Mouse (Mus musculus): ENCODE measurements around the gene Kpna3. TPM values are rescaled to one million over a fixed set of nuclear protein-coding genes. Genes with fewer than 3 reads are reported as not detected.
"Not testable (repeated sequence)": the region's sequence is repeated elsewhere in the genome, so short reads cannot be mapped to it uniquely, and the experiment has no call there.

Kpna3 gene
- polyA plus RNA-seq, 1 experiment from 2014 or later = 42.4 TPM

DNA sequence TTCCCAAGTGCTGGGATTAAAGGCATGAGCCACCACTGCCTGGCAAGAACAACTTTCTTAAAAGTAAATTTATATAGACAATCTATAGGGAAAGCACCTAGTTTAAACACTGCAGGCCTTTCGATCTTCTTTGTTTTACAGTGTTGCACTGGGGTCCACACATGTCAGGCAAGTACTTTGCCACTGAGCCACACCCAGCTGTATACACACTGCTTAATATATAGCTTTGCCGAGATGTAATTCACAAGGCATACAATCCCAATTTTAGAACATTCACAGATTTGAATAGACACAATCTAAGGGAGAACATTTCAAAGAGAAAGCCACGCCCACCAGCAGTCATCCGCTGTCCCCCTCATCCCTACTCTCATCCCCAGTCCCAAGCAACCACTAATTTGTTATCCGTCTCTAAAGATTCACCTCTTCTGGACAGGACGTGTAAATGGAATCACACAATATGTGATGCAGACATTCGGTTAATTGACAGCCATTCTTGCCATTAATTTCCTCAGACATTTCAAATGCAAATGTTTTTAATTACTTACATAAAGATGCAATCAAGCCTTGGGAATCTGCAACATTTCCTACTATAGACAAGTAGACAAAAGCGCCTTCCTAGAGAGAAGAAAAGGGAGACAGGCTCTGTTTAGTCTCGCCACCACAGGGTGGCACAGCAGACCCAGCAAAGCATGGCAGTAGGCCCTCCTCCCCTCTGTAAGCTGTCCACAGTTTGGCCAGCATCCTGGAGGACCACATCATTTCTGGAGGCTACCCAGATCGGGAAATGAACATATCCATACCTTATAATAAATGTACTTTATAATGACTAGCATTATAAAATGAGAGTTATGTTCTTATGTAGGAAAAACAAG, 92.6 kb downstream of the Kpna3 start:
- 79% methylated on average over 10 of the region's 10 CpGs for WGBS

DNA sequence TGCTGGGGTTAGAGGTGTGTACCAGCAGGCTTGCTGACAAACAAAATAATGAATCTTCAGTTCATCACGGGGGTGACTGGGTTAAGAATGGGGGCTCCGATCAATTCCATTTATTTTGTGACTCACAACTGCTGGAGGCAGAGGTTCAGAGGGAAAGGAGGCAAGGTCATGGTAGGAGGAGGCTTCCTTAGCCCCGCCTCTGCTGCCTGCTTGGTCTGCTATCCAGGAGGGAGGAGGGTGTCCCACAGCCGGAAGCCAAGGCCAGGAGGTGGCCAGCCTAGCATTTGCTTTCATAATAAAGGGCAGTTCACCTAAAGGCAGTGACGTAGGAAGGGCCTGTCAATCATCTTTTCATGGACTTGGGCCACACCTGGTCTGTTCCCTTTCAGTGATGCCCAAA, 95.1 kb downstream of the Kpna3 start:
- Histone ChIP-seq H3K36me3 (no peaks in the 10 kb centered on the region), H3K4me2 (no peak overlapping the region), H3K27ac (no peak overlapping the region), H3K4me1 (no peaks in the 10 kb centered on the region), H3K27me3 (no peaks in the 10 kb centered on the region), H3K4me3 (no peak overlapping the region), H3K9ac (no peak overlapping the region), H3K9me3 (no peaks in the 10 kb centered on the region)
- no peak for ATAC-seq (ENCODE audit: borderline replicate concordance, extremely low read depth, low FRiP score, low TSS enrichment)
- WGBS = 66% methylated on average over 5 of the region's 5 CpGs

More for the DNA sequence above, 92.6 kb downstream of the Kpna3 start:
- H3K27ac ChIP-seq = no peak overlapping the region
- no peak overlapping the region for H3K4me2 ChIP-seq
- H3K27me3 ChIP-seq = no peaks in the 10 kb centered on the region
- 0 out of 2 replicates have a peak, but pooled peaks cover 4% of the 10 kb centered on the region for H3K4me1 ChIP-seq
- H3K36me3 ChIP-seq = no peaks in the 10 kb centered on the region
- no peak overlapping the region for H3K4me3 ChIP-seq
- no peak overlapping the region for H3K9ac ChIP-seq
- no peak for ATAC-seq (ENCODE audit: borderline replicate concordance, extremely low read depth, low FRiP score, low TSS enrichment)
- H3K9me3 ChIP-seq = no peaks in the 10 kb centered on the region

DNA sequence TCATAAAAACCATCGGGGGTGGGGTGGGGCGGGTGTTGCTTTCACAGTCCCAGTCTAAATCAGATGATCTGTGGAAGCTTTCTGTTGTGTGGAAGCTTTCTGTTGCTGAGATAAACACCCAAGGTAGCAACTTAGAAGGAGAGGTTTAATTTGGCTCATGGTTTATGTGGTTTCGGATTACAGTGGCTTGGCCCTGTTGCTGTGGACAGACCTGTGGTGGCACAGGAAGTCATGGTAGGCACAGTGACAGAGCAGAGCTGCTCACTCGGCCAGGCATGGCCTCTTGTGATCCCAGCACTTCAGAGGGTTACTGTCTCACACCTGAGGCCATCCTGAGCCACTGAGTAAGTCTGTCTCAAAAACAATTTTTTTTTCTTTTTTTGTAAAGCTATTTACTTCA, 100.3 kb downstream of the Kpna3 start:
- Histone ChIP-seq H3K9ac (no peak overlapping the region), H3K9me3 (no peaks in the 10 kb centered on the region), H3K36me3 (no peaks in the 10 kb centered on the region), H3K27me3 (no peaks in the 10 kb centered on the region), H3K4me2 (no peak overlapping the region), H3K4me1 (no peaks in the 10 kb centered on the region), H3K27ac (no peak overlapping the region), H3K4me3 (no peak overlapping the region)
- no peak for ATAC-seq (ENCODE audit: borderline replicate concordance, extremely low read depth, low FRiP score, low TSS enrichment)
- WGBS = 75% methylated on average over 4 of the region's 4 CpGs

DNA sequence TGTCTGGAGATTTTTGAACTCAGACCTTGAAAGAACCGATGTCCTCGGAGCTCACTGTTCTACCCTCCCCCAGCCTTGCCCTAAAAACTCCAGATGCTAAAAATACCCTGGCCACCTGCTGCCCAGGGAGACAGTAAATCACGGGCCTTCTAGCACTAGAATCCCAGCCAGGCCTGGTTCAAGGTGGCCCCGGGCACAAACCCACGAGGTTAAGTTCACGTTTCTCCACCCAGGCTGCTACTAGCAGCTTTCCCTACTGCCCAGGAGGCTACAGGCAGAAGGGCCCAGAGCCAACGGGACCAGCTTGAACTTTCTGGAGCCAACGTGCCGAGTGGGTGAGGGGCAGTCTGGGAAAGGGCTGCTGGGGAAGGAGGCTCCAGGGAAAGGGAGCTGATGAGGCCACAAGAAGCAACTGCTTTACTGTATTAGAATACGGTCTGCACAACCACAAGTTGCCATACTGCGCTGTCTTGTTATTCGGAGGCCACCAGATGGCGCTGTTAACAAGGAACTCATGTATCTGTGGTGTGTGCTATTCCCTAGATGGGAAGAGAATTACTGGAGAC, 108.6 kb downstream of the Kpna3 start:
- peaks cover 7% of the 10 kb centered on the region; the same call in 1 of the 2 replicates for H3K4me1 ChIP-seq
- WGBS = 23% methylated on average over 13 of the region's 13 CpGs
- H3K27ac ChIP-seq = no peak overlapping the region
- H3K36me3 ChIP-seq = no peaks in the 10 kb centered on the region
- peak; percentile 64 for ATAC-seq (ENCODE audit: borderline replicate concordance, extremely low read depth, low FRiP score, low TSS enrichment)
- H3K9ac ChIP-seq = no peak overlapping the region
- H3K4me3 ChIP-seq = no peak overlapping the region
- H3K4me2 ChIP-seq = peak overlapping the region; percentile 11; the same call in 1 of the 2 replicates
- H3K27me3 ChIP-seq = no peaks in the 10 kb centered on the region
- no peaks in the 10 kb centered on the region for H3K9me3 ChIP-seq

DNA sequence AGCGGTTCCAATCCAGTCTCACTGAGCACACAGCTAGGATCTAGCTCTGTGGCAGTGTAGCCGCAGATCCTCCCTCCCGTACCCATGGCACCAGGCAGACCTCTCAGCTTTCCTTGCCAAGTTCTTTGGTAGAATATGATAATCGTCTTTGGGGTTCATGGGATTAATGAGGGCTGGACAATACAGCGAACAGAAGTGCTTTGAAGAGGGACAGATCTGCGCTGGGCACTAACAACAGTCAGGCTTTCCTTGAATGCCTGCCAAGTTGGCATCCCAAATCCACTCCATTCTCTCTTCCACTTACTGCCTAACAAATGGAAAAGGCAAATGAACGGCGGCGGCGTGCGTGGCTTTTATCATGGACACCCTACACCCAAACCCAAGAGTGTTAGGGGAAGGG, 109.1 kb downstream of the Kpna3 start:
- WGBS = 80% methylated on average over 11 of the region's 11 CpGs
- H3K36me3 ChIP-seq = no peaks in the 10 kb centered on the region
- no peak overlapping the region for H3K27ac ChIP-seq
- H3K27me3 ChIP-seq = no peaks in the 10 kb centered on the region
- no peak overlapping the region for H3K9ac ChIP-seq
- H3K4me1 ChIP-seq = peaks cover 7% of the 10 kb centered on the region; the same call in 1 of the 2 replicates
- no peak for ATAC-seq (ENCODE audit: borderline replicate concordance, extremely low read depth, low FRiP score, low TSS enrichment)
- no peak overlapping the region for H3K4me3 ChIP-seq
- H3K4me2 ChIP-seq = no peak overlapping the region
- no peaks in the 10 kb centered on the region for H3K9me3 ChIP-seq

DNA sequence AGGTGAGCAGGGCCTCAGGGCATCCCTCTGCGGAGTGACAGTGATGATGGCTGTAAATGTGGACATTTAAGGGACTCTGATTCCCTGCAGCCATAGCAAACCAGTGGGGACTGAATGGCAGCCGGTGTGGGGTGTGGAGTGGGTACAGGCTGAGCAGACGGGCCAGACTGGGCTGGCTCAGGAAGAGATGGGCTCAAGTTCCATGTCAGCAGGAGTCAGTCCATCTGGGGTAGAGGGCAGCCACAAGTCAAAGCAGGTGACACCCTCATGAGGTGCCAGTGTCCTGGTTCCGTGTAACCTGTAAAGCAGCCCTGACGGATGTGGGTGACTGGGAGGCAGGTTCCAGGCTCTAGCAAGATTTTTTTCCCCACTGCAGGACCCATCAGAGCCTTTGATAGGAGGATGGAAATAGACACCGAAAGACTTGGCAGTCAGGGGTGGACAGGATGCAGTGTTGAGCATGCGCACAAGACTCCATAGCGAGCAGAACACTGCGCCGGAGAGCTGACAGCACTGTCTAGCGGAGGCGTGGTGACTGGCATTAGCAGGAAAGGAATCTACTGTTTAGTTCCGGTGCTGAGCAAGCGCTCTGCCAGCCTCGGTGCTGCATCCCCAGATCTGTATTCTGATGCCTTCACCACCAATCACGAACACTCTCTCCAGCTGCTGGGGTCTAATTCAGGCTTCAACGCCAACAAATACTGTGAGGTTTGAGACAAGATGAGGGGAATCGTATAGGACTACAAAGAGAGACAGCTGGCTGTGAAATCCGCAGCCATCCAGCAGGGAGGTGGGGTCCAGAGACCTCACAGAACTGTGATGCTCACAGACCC, 111.8 kb downstream of the Kpna3 start:
- Histone ChIP-seq H3K4me2 (peak overlapping the region; percentile 47), H3K9me3 (no peaks in the 10 kb centered on the region), H3K27me3 (no peaks in the 10 kb centered on the region), H3K4me1 (peaks cover 7% of the 10 kb centered on the region; the same call in 1 of the 2 replicates), H3K4me3 (peak overlapping the region; percentile 17), H3K27ac (no peak overlapping the region), H3K9ac (0 out of 2 replicates have a peak overlapping the region, but pooled peaks have one; percentile 1), H3K36me3 (no peaks in the 10 kb centered on the region)
- peak; percentile 53 for ATAC-seq (ENCODE audit: borderline replicate concordance, extremely low read depth, low FRiP score, low TSS enrichment)
- 34% methylated on average over 19 of the region's 19 CpGs for WGBS

DNA sequence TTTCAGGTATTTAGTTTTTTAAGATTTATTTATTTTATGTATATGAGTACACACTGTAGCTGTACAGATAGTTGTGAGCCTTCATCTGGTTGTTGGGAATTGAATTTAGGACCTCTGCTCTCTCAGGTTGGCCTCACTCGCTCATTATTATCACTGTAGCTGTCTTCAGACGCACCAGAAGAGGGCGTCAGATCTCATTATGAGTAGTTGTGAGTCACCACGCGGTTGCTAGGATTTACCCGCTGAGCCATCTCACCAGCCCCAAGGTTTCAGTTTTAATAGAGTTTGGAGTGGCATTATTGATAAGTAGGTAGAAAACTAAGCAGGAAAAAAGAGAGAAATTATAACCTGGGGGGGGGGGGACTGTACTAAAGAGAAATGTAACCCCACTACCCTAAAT, 112.7 kb downstream of the Kpna3 start:
- H3K9ac ChIP-seq; H3K27me3 ChIP-seq; H3K4me2 ChIP-seq; H3K27ac ChIP-seq; ATAC-seq (ENCODE audit: borderline replicate concordance, extremely low read depth, low FRiP score, low TSS enrichment); H3K9me3 ChIP-seq; H3K4me1 ChIP-seq; H3K4me3 ChIP-seq; H3K36me3 ChIP-seq: not testable (repeated sequence)
- WGBS = 23% methylated on average over 6 of the region's 6 CpGs

DNA sequence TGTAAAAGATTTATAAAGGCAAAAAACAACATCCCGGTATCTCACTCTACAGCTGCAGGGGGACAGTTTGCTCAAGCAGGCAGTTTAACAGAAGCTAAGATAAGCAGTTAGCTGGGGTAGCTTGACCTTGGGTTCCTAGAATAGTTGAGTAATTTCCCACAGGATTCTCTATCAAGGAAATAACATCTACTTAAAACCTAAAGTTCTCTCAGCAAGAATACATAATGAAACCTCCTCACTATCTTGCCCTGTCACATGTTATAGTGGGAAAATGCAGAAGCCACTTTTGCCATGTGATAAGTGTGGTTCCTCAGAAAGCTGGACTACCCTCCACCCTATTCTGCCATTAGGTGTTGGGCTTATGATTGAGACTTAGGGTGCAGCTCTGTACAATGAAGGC, 116.9 kb downstream of the Kpna3 start:
- no peaks in the 10 kb centered on the region for H3K36me3 ChIP-seq
- H3K4me1 ChIP-seq = peaks cover 2% of the 10 kb centered on the region; the same call in 1 of the 2 replicates
- H3K4me3 ChIP-seq = no peak overlapping the region
- H3K9ac ChIP-seq = no peak overlapping the region
- WGBS = 82% methylated on average over 1 of the region's 1 CpGs
- no peaks in the 10 kb centered on the region for H3K9me3 ChIP-seq
- no peak for ATAC-seq (ENCODE audit: borderline replicate concordance, extremely low read depth, low FRiP score, low TSS enrichment)
- H3K4me2 ChIP-seq = no peak overlapping the region
- H3K27ac ChIP-seq = no peak overlapping the region
- H3K27me3 ChIP-seq = no peaks in the 10 kb centered on the region

DNA sequence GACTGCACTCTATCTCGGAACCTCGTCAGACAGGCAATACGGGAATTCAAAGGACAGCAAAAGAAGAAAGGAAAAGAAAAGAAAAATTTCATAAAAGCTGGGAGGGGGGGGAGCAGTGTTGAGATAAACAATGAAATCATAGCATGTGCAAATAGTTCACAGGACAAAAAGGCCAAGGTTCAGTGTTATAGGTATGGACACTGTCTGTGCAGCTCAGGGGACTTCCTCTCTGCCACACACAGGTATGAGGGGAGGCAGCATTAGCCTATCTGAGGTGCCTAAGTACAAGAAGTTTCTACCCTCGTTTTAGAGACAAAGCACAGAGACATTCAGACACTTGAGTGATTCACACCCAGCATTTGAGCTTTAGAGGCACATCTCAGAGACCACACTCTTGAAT, 118.5 kb downstream of the Kpna3 start:
- H3K27ac ChIP-seq = no peak overlapping the region
- H3K4me3 ChIP-seq = no peak overlapping the region
- H3K9me3 ChIP-seq = no peaks in the 10 kb centered on the region
- H3K27me3 ChIP-seq = no peaks in the 10 kb centered on the region
- no peak overlapping the region for H3K9ac ChIP-seq
- no peak for ATAC-seq (ENCODE audit: borderline replicate concordance, extremely low read depth, low FRiP score, low TSS enrichment)
- no peak overlapping the region for H3K4me2 ChIP-seq
- 75% methylated on average over 4 of the region's 4 CpGs for WGBS
- no peaks in the 10 kb centered on the region for H3K36me3 ChIP-seq
- no peaks in the 10 kb centered on the region for H3K4me1 ChIP-seq

DNA sequence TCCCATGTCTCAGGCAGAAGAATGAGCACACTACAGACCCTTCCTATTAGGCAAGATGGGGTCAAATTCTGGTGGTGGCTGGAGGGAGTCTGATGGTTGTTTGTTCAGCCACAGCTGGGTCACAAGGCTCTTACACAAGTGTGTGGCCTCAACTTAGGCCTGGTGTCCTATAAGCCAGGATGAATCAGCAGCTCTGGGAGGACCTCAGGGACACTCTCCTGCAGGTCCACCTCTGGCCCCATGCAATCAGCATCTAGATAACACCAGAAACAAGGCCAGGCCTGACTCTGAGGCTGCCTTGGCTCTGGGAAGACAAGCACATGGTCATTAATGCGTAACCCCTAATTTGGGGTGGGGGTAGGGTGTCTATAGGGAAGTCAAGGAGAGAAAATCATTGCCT, 118.9 kb downstream of the Kpna3 start:
- H3K27me3 ChIP-seq = no peaks in the 10 kb centered on the region
- H3K4me2 ChIP-seq = no peak overlapping the region
- no peaks in the 10 kb centered on the region for H3K36me3 ChIP-seq
- ATAC-seq (ENCODE audit: borderline replicate concordance, extremely low read depth, low FRiP score, low TSS enrichment) = no peak
- H3K9ac ChIP-seq = no peak overlapping the region
- H3K9me3 ChIP-seq = no peaks in the 10 kb centered on the region
- H3K27ac ChIP-seq = no peak overlapping the region
- H3K4me1 ChIP-seq = no peaks in the 10 kb centered on the region
- WGBS = 70% methylated on average over 1 of the region's 1 CpGs
- no peak overlapping the region for H3K4me3 ChIP-seq

DNA sequence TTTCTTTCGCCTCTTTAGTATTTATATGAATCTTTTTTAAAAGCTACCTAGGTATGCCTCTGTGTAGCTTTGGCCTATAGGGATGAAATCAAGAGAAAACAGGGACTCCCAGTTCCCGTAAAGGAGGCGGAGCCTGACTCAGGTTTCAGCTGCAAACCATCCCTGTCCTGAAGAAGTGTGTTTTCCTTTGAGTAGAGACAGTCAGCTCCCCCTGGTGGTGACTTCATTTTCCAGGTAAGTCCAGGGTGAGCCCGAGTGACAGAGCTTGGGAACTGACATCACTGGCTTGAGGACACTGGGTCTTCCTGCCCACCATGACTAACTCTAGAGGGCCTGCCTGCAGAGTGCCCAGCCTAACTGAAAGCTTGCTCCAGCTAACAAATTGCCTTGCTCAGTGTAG, 122.8 kb downstream of the Kpna3 start:
- H3K4me1 ChIP-seq = no peaks in the 10 kb centered on the region
- H3K27ac ChIP-seq = no peak overlapping the region
- WGBS = 27% methylated on average over 4 of the region's 4 CpGs
- H3K9me3 ChIP-seq = no peaks in the 10 kb centered on the region
- ATAC-seq (ENCODE audit: borderline replicate concordance, extremely low read depth, low FRiP score, low TSS enrichment) = no peak
- no peaks in the 10 kb centered on the region for H3K27me3 ChIP-seq
- no peaks in the 10 kb centered on the region for H3K36me3 ChIP-seq
- H3K4me2 ChIP-seq = no peak overlapping the region
- H3K9ac ChIP-seq = no peak overlapping the region
- no peak overlapping the region for H3K4me3 ChIP-seq

Measured in lung, embryonic 15.5 days (tissue).